Mouse (Mus musculus) ovary, adult 10 weeks (tissue): ENCODE data around the gene Crygs. TPM values are rescaled to one million over a fixed set of nuclear protein-coding genes. Genes with fewer than 3 reads are reported as not detected.

Experiments used
- polyA plus RNA-seq: library from polyadenylated mRNA; stranded (reverse); fragments of 350-450 nt; fragmentation: Illumina TruSeq; extraction: RNeasy Lipid Tissue Mini Kit (QIAGEN cat#74804); gene quantifications from one replicate; pipeline ENCODE4 v1.2.3, GENCODE M21; 2014

Gene Crygs
- not detected for polyA plus RNA-seq

DNA sequence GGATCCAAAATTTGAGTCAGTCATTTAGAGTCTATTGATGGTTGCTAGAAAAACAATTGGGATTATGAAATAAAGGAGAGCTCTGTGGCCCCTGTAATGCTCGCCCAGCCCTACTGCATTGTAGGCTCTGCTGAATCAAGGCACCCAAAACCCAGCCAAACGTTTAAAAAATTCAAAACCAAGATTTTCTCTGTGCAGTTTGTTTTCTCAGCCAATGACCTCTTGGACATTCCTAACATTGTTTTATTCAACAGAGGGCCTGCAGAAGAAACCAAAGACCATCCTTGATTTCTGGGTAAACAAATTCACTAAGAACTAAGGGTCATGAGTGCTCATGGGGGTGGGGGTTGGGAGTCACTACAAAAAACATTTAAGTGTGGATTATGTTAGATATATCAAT lies at the start of gene Crygs:
TSS of gene Crygs (minus strand) at position 101 of the 400 bp plus-strand sequence.

GRCm38 (mm10) chr16:22857431-22858113 lies 46.2 kb upstream of the Crygs start, which contains the start of the genes Tbccd1 and Dnajb11:
Gene Tbccd1 (minus strand): TSS chr16:22857669.
Gene Dnajb11 (plus strand): TSS chr16:22857845.

Other genes starting within 250 kb of the Crygs start
- 0.31 TPM for gene Dgkg, start 154.4 kb downstream of the Crygs start, polyA plus RNA-seq
- 15.4 TPM for gene Tbccd1, start 46.1 kb upstream of the Crygs start, polyA plus RNA-seq
- gene Dnajb11, start 46.3 kb upstream of the Crygs start, polyA plus RNA-seq = 62.3 TPM
- gene Ahsg, start 79.7 kb upstream of the Crygs start, polyA plus RNA-seq = 1.5 TPM
- 8.5 TPM for gene Fetub, start 106.8 kb upstream of the Crygs start, polyA plus RNA-seq
- gene Hrg, start 139.5 kb upstream of the Crygs start, polyA plus RNA-seq = not detected
- 1.5 TPM for gene Kng2, start 217.9 kb upstream of the Crygs start, polyA plus RNA-seq
- gene Kng1, start 246.3 kb upstream of the Crygs start, polyA plus RNA-seq = not detected